Mouse (Mus musculus) MEL (cell line): ENCODE measurements around the gene Samsn1.

Experiments used
- CHD2 ChIP-seq: IDR thresholded peaks from 2 replicates; pipeline ENCODE4 v1.6.1; 2011; ENCODE audit warnings: low read length, improper control_type of control experiment
- CTCF ChIP-seq, 3 experiments: IDR thresholded peaks in 2 of 3; conservative IDR thresholded peaks in 1 of 3; 2 replicates each; pipeline ENCODE4 v1.5.1; 2011 to 2012; ENCODE audit warnings: low read length in 3 of 3, low read depth in 2 of 3, mild to moderate bottlenecking in 2 of 3, improper control_type of control experiment in 1 of 3, inconsistent platforms in 1 of 3, mixed read lengths in 1 of 3, moderate library complexity in 1 of 3; ENCODE audit not compliant: control insufficient read depth in 1 of 3, insufficient read depth in 1 of 3, poor library complexity in 1 of 3, severe bottlenecking in 1 of 3
- EP300 ChIP-seq, 2 experiments: IDR thresholded peaks; 2 replicates each; pipeline ENCODE4 v1.6.1; 2011; ENCODE audit warnings: improper control_type of control experiment in 2 of 2, low read length in 2 of 2, low read depth in 1 of 2, mild to moderate bottlenecking in 1 of 2
- GATA1 ChIP-seq: IDR thresholded peaks from 2 replicates; pipeline ENCODE4 v1.6.1; 2011; ENCODE audit warnings: low read depth, low read length, improper control_type of control experiment
- MAX ChIP-seq: IDR thresholded peaks from 2 replicates; pipeline ENCODE4 v1.6.1; 2011; ENCODE audit warnings: low read length, improper control_type of control experiment
- MEF2A ChIP-seq: IDR thresholded peaks from 2 replicates; pipeline ENCODE4 v1.6.1; 2014; ENCODE audit warnings: low read depth, mild to moderate bottlenecking, inconsistent platforms, low read length, improper control_type of control experiment; ENCODE audit not compliant: poor library complexity, insufficient replicate concordance, severe bottlenecking; ENCODE audit errors: extremely low read depth
- NRF1 ChIP-seq: IDR thresholded peaks from 2 replicates; pipeline ENCODE4 v1.6.1; 2014; ENCODE audit warnings: low read depth, mild to moderate bottlenecking, inconsistent platforms, low read length, improper control_type of control experiment, moderate library complexity; ENCODE audit not compliant: poor library complexity, insufficient read depth, severe bottlenecking
- POLR2A ChIP-seq, 2 experiments: IDR thresholded peaks; 2 replicates each; pipeline ENCODE4 v1.6.1; 2011 to 2012; ENCODE audit warnings: low read length in 2 of 2, mild to moderate bottlenecking in 2 of 2, control low read depth in 1 of 2, improper control_type of control experiment in 1 of 2, low read depth in 1 of 2, moderate library complexity in 1 of 2; ENCODE audit not compliant: control insufficient read depth in 1 of 2, insufficient read depth in 1 of 2, poor library complexity in 1 of 2
- POLR2AphosphoS2 ChIP-seq: IDR thresholded peaks from 2 replicates; pipeline ENCODE4 v1.6.1; 2011; ENCODE audit warnings: low read length, improper control_type of control experiment
- RCOR1 ChIP-seq: IDR thresholded peaks from 2 replicates; pipeline ENCODE4 v1.6.1; 2012; ENCODE audit warnings: low read depth, mild to moderate bottlenecking, inconsistent platforms, low read length, improper control_type of control experiment
- TAL1 ChIP-seq: IDR thresholded peaks from 2 replicates; pipeline ENCODE4 v1.6.1; 2012; ENCODE audit warnings: mild to moderate bottlenecking, inconsistent platforms, low read length, moderate library complexity, mixed read lengths
- USF1 ChIP-seq: IDR thresholded peaks from 2 replicates; pipeline ENCODE4 v1.6.1; 2014; ENCODE audit warnings: low read depth, mild to moderate bottlenecking, inconsistent platforms, low read length, improper control_type of control experiment, moderate library complexity
- ZMIZ1 ChIP-seq: IDR thresholded peaks from 2 replicates; pipeline ENCODE4 v1.6.1; 2012; ENCODE audit warnings: low read depth, mild to moderate bottlenecking, inconsistent platforms, low read length, improper control_type of control experiment, moderate library complexity
- ZNF384 ChIP-seq: IDR thresholded peaks from 2 replicates; pipeline ENCODE4 v1.6.1; 2012; ENCODE audit warnings: low read depth, mild to moderate bottlenecking, inconsistent platforms, low read length, improper control_type of control experiment

- TF ChIP-seq CTCF (IDR thresholded peaks at IDR 0.05 in 2 of 3, conservative IDR thresholded peaks at IDR 0.05 in 1 of 3; ENCODE audit: control insufficient read depth in 1 of 3, insufficient read depth in 1 of 3, low read depth in 2 of 3, low read length in 3 of 3, poor library complexity in 1 of 3, severe bottlenecking in 1 of 3) (no peak), MAX (no peak), EP300 (IDR thresholded peaks at IDR 0.05; ENCODE audit: low read depth in 1 of 2, low read length in 2 of 2) (no peak), POLR2A (IDR thresholded peaks at IDR 0.05; ENCODE audit: control insufficient read depth in 1 of 2, insufficient read depth in 1 of 2, low read depth in 1 of 2, low read length in 2 of 2, poor library complexity in 1 of 2) (no peak), MEF2A (no peak), ZNF384 (no peak), TAL1 (no peak), POLR2AphosphoS2 (no peak), GATA1 (no peak), NRF1 (no peak), CHD2 (no peak), ZMIZ1 (no peak), USF1 (no peak), RCOR1 (no peak)
Measured at GRCm38 (mm10) chr16:75961487-75961886, 60.6 kb downstream of the Samsn1 start.
